Mouse (Mus musculus): ENCODE data around the gene 4933424G06Rik.

Gene 4933424G06Rik

GRCm38 (mm10) chr1:36807086-36807485 lies 97.1 kb downstream of the 4933424G06Rik start:
- Histone ChIP-seq H3K27me3 (ENCODE audit: control insufficient read depth, insufficient read depth, low read length, poor library complexity, severe bottlenecking) (no peaks in the 10 kb centered on the region), H3K36me3 (ENCODE audit: control insufficient read depth, insufficient read depth, low read length, poor library complexity, severe bottlenecking) (peaks cover 16% of the 10 kb centered on the region)
- DNase-seq (ENCODE audit: low read depth, low spot score) = no peak

Data from splenic B cell, adult 2 months (primary cell).